In the genomic region with DNA sequence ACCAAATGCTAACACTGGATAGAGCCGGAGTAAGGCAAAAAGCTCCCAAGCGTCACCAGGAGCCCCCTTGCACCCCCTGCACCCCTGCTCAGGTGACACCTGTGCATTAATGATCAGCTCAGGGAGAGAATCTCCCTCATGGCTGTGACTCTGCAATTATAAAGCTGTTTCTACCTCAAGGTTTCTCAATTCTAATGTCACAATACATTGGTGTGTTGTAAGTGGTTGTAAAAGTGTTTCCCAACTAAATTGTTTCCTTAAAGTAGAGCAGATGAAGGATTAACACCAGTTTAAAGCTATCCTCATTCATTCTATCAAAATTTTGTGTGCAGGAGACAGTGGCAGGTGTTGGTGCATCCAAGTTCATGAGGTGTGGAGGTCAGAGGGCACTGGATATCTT, we compare ENCODE assay signal across 28 mouse cellular contexts.
A peak's percentile ranks its signal among the peaks of the same experiment; 100 is the strongest.
DNase-seq lines count a peak whose midpoint lies in the region; ATAC-seq and TF ChIP-seq lines count a peak whose summit lies in the region.
"Had no signal": no experiment of that assay in that cellular context is flagged by ENCODE, and none has a peak within 500 bp of the region (broad histone marks: within the 10 kb centered on the region; RNA-seq: fewer than 3 reads in every experiment).

No protein-coding gene starts in this region.

- peak; percentile 88 for ATAC-seq in megakaryocyte, adult 5-6 weeks (ENCODE audit: poor library complexity, severe bottlenecking)
- ATAC-seq in midbrain, embryonic 13.5 days, result no peak
- no peak for ATAC-seq in kidney, embryonic 15.5 days (replicated peaks; ENCODE audit: low FRiP score)
- ATAC-seq: activated CD4-positive, CD25-positive, alpha-beta regulatory T cell, adult 4 months; CD4-positive, CD25-positive, alpha-beta regulatory T cell, adult 4 months; forebrain, embryonic 14.5 days; forebrain, embryonic 16.5 days; Patski had no signal

- no peak for TF ChIP-seq POLR2A in embryonic fibroblast, embryonic 13.5 days (IDR thresholded peaks at IDR 0.05; ENCODE audit: low read depth, low read length)
- TF ChIP-seq POLR2A in heart, adult 2 months (IDR thresholded peaks at IDR 0.05; ENCODE audit: insufficient read depth, low read depth, low read length), result no peak

- H3K27ac ChIP-seq in embryonic fibroblast, embryonic 13.5 days (ENCODE audit: insufficient read depth, low read length), result peak overlapping the region; percentile 89
- no peak overlapping the region for H3K27ac ChIP-seq in midbrain, embryonic 13.5 days
- H3K27ac ChIP-seq in heart, adult 2 months, result no peak overlapping the region
- H3K27ac ChIP-seq in kidney, embryonic 15.5 days, result no peak overlapping the region
- H3K27ac ChIP-seq: embryonic facial prominence, embryonic 10.5 days; embryonic facial prominence, embryonic 12.5 days; forebrain, embryonic 10.5 days; forebrain, embryonic 12.5 days had no signal

- peak; percentile 41 for DNase-seq in 416B (ENCODE audit: low read depth)
- DNase-seq in gonadal fat pad, adult 2 months (ENCODE audit: low read depth), result peak; percentile 70
- no peak for DNase-seq in heart, adult 2 months
- no peak for DNase-seq in ovary, adult 18-20 months (ENCODE audit: low spot score)
- DNase-seq: adrenal gland, adult 8-10 months; adrenal gland, postnatal 14 days; adrenal gland, postnatal 36 days; B cell, adult 2 months; cerebellum, adult 11-12 months; cerebellum, adult 2 months; cerebellum, adult 9-10 months; cerebellum, postnatal 10 days; cerebellum, postnatal 25 days had no signal

- H3K36me3 ChIP-seq in midbrain, embryonic 13.5 days, result no peaks in the 10 kb centered on the region
- no peaks in the 10 kb centered on the region for H3K36me3 ChIP-seq in heart, adult 2 months (ENCODE audit: control insufficient read depth, insufficient read depth, low read length)
- H3K36me3 ChIP-seq in kidney, embryonic 15.5 days, result no peaks in the 10 kb centered on the region
- H3K36me3 ChIP-seq: embryonic facial prominence, embryonic 10.5 days; embryonic facial prominence, embryonic 12.5 days; forebrain, embryonic 10.5 days; forebrain, embryonic 12.5 days; G1E had no signal

- peaks cover 15% of the 10 kb centered on the region for H3K4me1 ChIP-seq in embryonic fibroblast, embryonic 13.5 days (ENCODE audit: control insufficient read depth, insufficient read depth, low read length)
- H3K4me1 ChIP-seq in midbrain, embryonic 13.5 days (replicated peaks), result no peaks in the 10 kb centered on the region
- no peaks in the 10 kb centered on the region for H3K4me1 ChIP-seq in heart, adult 2 months (ENCODE audit: control insufficient read depth, insufficient read depth, low read length)
- H3K4me1 ChIP-seq in kidney, embryonic 15.5 days, result no peaks in the 10 kb centered on the region
- H3K4me1 ChIP-seq: embryonic facial prominence, embryonic 10.5 days; embryonic facial prominence, embryonic 12.5 days; forebrain, embryonic 10.5 days; forebrain, embryonic 12.5 days had no signal

- intact Hi-C loops in heart, adult 2 months (cut with DNase I), result no loop called here

- no peak for TF ChIP-seq CTCF in embryonic fibroblast, embryonic 13.5 days (IDR thresholded peaks at IDR 0.05; ENCODE audit: borderline replicate concordance, insufficient read depth, low read length)
- TF ChIP-seq CTCF in heart, adult 2 months (IDR thresholded peaks at IDR 0.05), result no peak

- no peak overlapping the region for H3K4me3 ChIP-seq in embryonic fibroblast, embryonic 13.5 days (ENCODE audit: insufficient read depth, low read length)
- H3K4me3 ChIP-seq in midbrain, embryonic 13.5 days (replicated peaks), result no peak overlapping the region
- H3K4me3 ChIP-seq in heart, adult 2 months, result no peak overlapping the region
- no peak overlapping the region for H3K4me3 ChIP-seq in kidney, embryonic 15.5 days (replicated peaks)
- H3K4me3 ChIP-seq: embryonic facial prominence, embryonic 10.5 days; embryonic facial prominence, embryonic 12.5 days; forebrain, embryonic 10.5 days; forebrain, embryonic 12.5 days had no signal

- 79% methylated on average over 2 of the region's 2 CpGs for WGBS in midbrain, embryonic 13.5 days
- WGBS in heart, adult 2 months, result 94% methylated on average over 2 of the region's 2 CpGs
- 88% methylated on average over 2 of the region's 2 CpGs for WGBS in kidney, embryonic 15.5 days

- H3K9ac ChIP-seq in midbrain, embryonic 13.5 days (replicated peaks), result no peak overlapping the region
- no peak overlapping the region for H3K9ac ChIP-seq in heart, adult 2 months (ENCODE audit: low read depth, low read length)
- no peak overlapping the region for H3K9ac ChIP-seq in kidney, embryonic 15.5 days
- H3K9ac ChIP-seq: embryonic facial prominence, embryonic 12.5 days; forebrain, embryonic 12.5 days had no signal

- no peak overlapping the region for H3K4me2 ChIP-seq in midbrain, embryonic 13.5 days (replicated peaks)
- H3K4me2 ChIP-seq in kidney, embryonic 15.5 days, result no peak overlapping the region
- H3K4me2 ChIP-seq: embryonic facial prominence, embryonic 12.5 days; forebrain, embryonic 12.5 days had no signal

- no peak for TF ChIP-seq EP300 in heart, adult 2 months (IDR thresholded peaks at IDR 0.05; ENCODE audit: insufficient read depth, low read depth, low read length)

- no peaks in the 10 kb centered on the region for H3K79me2 ChIP-seq in heart, adult 2 months (replicated peaks; ENCODE audit: control insufficient read depth, insufficient read depth, low read length)

- H3K9me3 ChIP-seq in midbrain, embryonic 13.5 days, result no peaks in the 10 kb centered on the region
- H3K9me3 ChIP-seq in kidney, embryonic 15.5 days (replicated peaks), result no peaks in the 10 kb centered on the region
- H3K9me3 ChIP-seq: embryonic facial prominence, embryonic 10.5 days; embryonic facial prominence, embryonic 12.5 days; forebrain, embryonic 10.5 days; forebrain, embryonic 12.5 days; G1E had no signal

- H3K27me3 ChIP-seq in midbrain, embryonic 13.5 days, result no peaks in the 10 kb centered on the region
- no peaks in the 10 kb centered on the region for H3K27me3 ChIP-seq in heart, adult 2 months (ENCODE audit: control insufficient read depth, insufficient read depth, low read length)
- no peaks in the 10 kb centered on the region for H3K27me3 ChIP-seq in kidney, embryonic 15.5 days
- H3K27me3 ChIP-seq: CH12.LX; embryonic facial prominence, embryonic 12.5 days; forebrain, embryonic 12.5 days; Patski had no signal

Comparison
In these comparisons a context has a peak if more than half of its experiments do, and no peak if none do; other contexts are left out.
1. DNase-seq: peak in 416B (single experiment) and gonadal fat pad, adult 2 months (single experiment); none in heart, adult 2 months (0 of 2) and ovary, adult 18-20 months (single experiment).